Mouse (Mus musculus): Measurements from ENCODE around the gene Gm16867. TPM values are rescaled to one million over a fixed set of nuclear protein-coding genes. Genes with fewer than 3 reads are reported as not detected.

The Gm16867 gene
- polyA plus RNA-seq (2014; fragmentation: Illumina TruSeq; extraction: RNeasy Lipid Tissue Mini Kit (QIAGEN cat#74804); ENCODE audit: low read depth, low replicate concordance) = 1.3 TPM

GRCm38 (mm10) chr14:69503174-69503573 lies at the start of gene Gm16867:
Gene Gm16867 (minus strand): TSS chr14:69503362.

DNA sequence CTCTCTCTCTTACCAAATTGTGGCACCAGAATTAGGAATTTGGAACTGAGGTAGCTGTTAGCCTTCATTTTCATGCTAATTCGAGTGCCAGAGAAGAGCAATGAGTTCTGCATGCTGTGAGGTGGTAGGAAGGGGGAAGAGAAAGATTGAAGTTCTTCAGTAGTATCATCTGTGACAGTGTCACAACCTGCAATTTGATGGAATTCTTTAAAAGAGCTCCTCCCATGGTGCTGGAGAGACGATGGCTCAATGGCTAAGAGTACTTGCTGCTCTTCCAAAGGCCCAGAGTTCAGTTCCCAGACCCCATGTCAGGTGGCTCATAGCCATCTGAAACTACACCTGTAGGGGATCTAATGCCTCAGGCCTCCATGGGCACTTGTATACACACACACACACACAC lies 9.3 kb upstream of the Gm16867 start, which contains the start of gene Gm27179:
Gene Gm27179, minus strand, starts transcription at position 101 of the 400 bp plus-strand sequence.

Other genes starting within 250 kb of the Gm16867 start
- gene Synb, start 209.1 kb downstream of the Gm16867 start, polyA plus RNA-seq (2014; fragmentation: Illumina TruSeq; extraction: RNeasy Lipid Tissue Mini Kit (QIAGEN cat#74804); ENCODE audit: low read depth, low replicate concordance) = not detected
- gene Gm27179, start 9.2 kb upstream of the Gm16867 start, polyA plus RNA-seq (2014; fragmentation: Illumina TruSeq; extraction: RNeasy Lipid Tissue Mini Kit (QIAGEN cat#74804); ENCODE audit: low read depth, low replicate concordance) = not detected
- 7.5 TPM for gene Entpd4b, start 52.1 kb upstream of the Gm16867 start, polyA plus RNA-seq (2014; fragmentation: Illumina TruSeq; extraction: RNeasy Lipid Tissue Mini Kit (QIAGEN cat#74804); ENCODE audit: low read depth, low replicate concordance)

Measured in sigmoid colon, adult 10 weeks (tissue).